Mouse (Mus musculus): Measurements from ENCODE around the gene Tgfbr3l. TPM values are rescaled to one million over a fixed set of nuclear protein-coding genes. Genes with fewer than 3 reads are reported as not detected.
A peak's percentile ranks its signal among the peaks of the same experiment; 100 is the strongest.

Tgfbr3l gene
- 10 to 100 TPM in 1 of 2 experiments, 1 to 10 TPM in 1; 8.7 to 12.9 TPM for total RNA-seq (2021)

- intact Hi-C loops (cut with DNase I): no loop called here
- no peak for DNase-seq
Measured at GRCm38 (mm10) chr8:4247951-4248540, at the start of gene Tgfbr3l. TSS of gene Tgfbr3l (plus strand) at chr8:4248214.

- intact Hi-C loops (cut with DNase I): no loop called here
- DNase-seq: no peak
Measured at GRCm38 (mm10) chr8:4201321-4201720, 46.7 kb upstream of the Tgfbr3l start.

GRCm38 (mm10) chr8:4205246-4206123 lies 42.5 kb upstream of the Tgfbr3l start:
- intact Hi-C loops (cut with DNase I): no loop called here
- DNase-seq: no peak

GRCm38 (mm10) chr8:4206182-4207015 lies 41.6 kb upstream of the Tgfbr3l start:
- intact Hi-C loops (cut with DNase I): no loop called here
- DNase-seq: no peak

- intact Hi-C loops (cut with DNase I): no loop called here
Measured at GRCm38 (mm10) chr8:4207016-4207350, 41.0 kb upstream of the Tgfbr3l start.

GRCm38 (mm10) chr8:4211097-4211496 lies 36.9 kb upstream of the Tgfbr3l start:
- no peak for DNase-seq
- intact Hi-C loops (cut with DNase I): no loop called here

More at GRCm38 (mm10) chr8:4207016-4207350, 41.0 kb upstream of the Tgfbr3l start:
- no peak for DNase-seq

GRCm38 (mm10) chr8:4212809-4213209 lies 35.2 kb upstream of the Tgfbr3l start:
- intact Hi-C loops (cut with DNase I): no loop called here
- no peak for DNase-seq

- intact Hi-C loops (cut with DNase I): no loop called here
- DNase-seq: no peak
Measured at GRCm38 (mm10) chr8:4213210-4214005, 34.6 kb upstream of the Tgfbr3l start.

GRCm38 (mm10) chr8:4214006-4214980 lies 33.7 kb upstream of the Tgfbr3l start:
- intact Hi-C loops (cut with DNase I): no loop called here

GRCm38 (mm10) chr8:4216296-4216695 lies 31.7 kb upstream of the Tgfbr3l start:
- intact Hi-C loops (cut with DNase I): no loop called here

More at GRCm38 (mm10) chr8:4214006-4214980, 33.7 kb upstream of the Tgfbr3l start:
- no peak for DNase-seq

GRCm38 (mm10) chr8:4216791-4217621 lies 31.0 kb upstream of the Tgfbr3l start, which contains the start of gene Prr36:
TSS of gene Prr36 (minus strand) at chr8:4217459.
- intact Hi-C loops (cut with DNase I): no loop called here

More at GRCm38 (mm10) chr8:4216296-4216695, 31.7 kb upstream of the Tgfbr3l start:
- DNase-seq: no peak

GRCm38 (mm10) chr8:4219617-4220016 lies 28.4 kb upstream of the Tgfbr3l start:
- DNase-seq: no peak
- intact Hi-C loops (cut with DNase I): no loop called here

More at GRCm38 (mm10) chr8:4216791-4217621, 31.0 kb upstream of the Tgfbr3l start, which contains the start of gene Prr36:
- peak; percentile 91 for DNase-seq

GRCm38 (mm10) chr8:4222059-4222458 lies 26.0 kb upstream of the Tgfbr3l start:
- intact Hi-C loops (cut with DNase I): no loop called here
- no peak for DNase-seq

GRCm38 (mm10) chr8:4226323-4226722 lies 21.7 kb upstream of the Tgfbr3l start:
- intact Hi-C loops (cut with DNase I): no loop called here
- DNase-seq: no peak

GRCm38 (mm10) chr8:4226739-4227347 lies 21.2 kb upstream of the Tgfbr3l start, which contains the start of gene Lrrc8e:
TSS of gene Lrrc8e (plus strand) at chr8:4226827.
- intact Hi-C loops (cut with DNase I): no loop called here
- no peak for DNase-seq

- DNase-seq: no peak
- intact Hi-C loops (cut with DNase I): no loop called here
Measured at GRCm38 (mm10) chr8:4227919-4228318, 20.1 kb upstream of the Tgfbr3l start.

GRCm38 (mm10) chr8:4229784-4230183 lies 18.2 kb upstream of the Tgfbr3l start:
- no peak for DNase-seq
- intact Hi-C loops (cut with DNase I): no loop called here
